Mouse (Mus musculus): ENCODE data around the gene Ankrd28. TPM values are rescaled to one million over a fixed set of nuclear protein-coding genes. Genes with fewer than 3 reads are reported as not detected.
A peak's percentile ranks its signal among the peaks of the same experiment; 100 is the strongest.

The Ankrd28 gene
- polyA plus RNA-seq, 1 experiment from 2014 or later, result 9.4 TPM

- no peak overlapping the region for H3K9ac ChIP-seq (ENCODE audit: low read depth, low read length)
- H3K36me3 ChIP-seq (ENCODE audit: control insufficient read depth, insufficient read depth, low read length), result no peaks in the 10 kb centered on the region
- ATAC-seq, result no peak
- H3K9me3 ChIP-seq (replicated peaks; ENCODE audit: control insufficient read depth, low read length, poor library complexity, severe bottlenecking), result no peaks in the 10 kb centered on the region
- WGBS, result 85% methylated on average over 5 of the region's 5 CpGs
- peaks cover 4% of the 10 kb centered on the region; the same call in 1 of the 2 replicates for H3K4me1 ChIP-seq (ENCODE audit: control insufficient read depth, insufficient read depth, low read length)
- no peaks in the 10 kb centered on the region for H3K27me3 ChIP-seq (ENCODE audit: control insufficient read depth, insufficient read depth, low read depth, low read length)
- no peak overlapping the region for H3K4me3 ChIP-seq (ENCODE audit: low read depth, low read length)
- no peak overlapping the region for H3K27ac ChIP-seq (ENCODE audit: low read length)
- no peak overlapping the region for H3K4me2 ChIP-seq (ENCODE audit: low read length)
Observed at GRCm38 (mm10) chr14:31856007-31856406, 25.6 kb upstream of the Ankrd28 start.

- Histone ChIP-seq H3K9me3 (replicated peaks; ENCODE audit: control insufficient read depth, low read length, poor library complexity, severe bottlenecking) (no peaks in the 10 kb centered on the region), H3K4me3 (ENCODE audit: low read depth, low read length) (no peak overlapping the region), H3K4me1 (ENCODE audit: control insufficient read depth, insufficient read depth, low read length) (peaks cover 4% of the 10 kb centered on the region; the same call in 1 of the 2 replicates), H3K27me3 (ENCODE audit: control insufficient read depth, insufficient read depth, low read depth, low read length) (no peaks in the 10 kb centered on the region), H3K27ac (ENCODE audit: low read length) (no peak overlapping the region), H3K36me3 (ENCODE audit: control insufficient read depth, insufficient read depth, low read length) (no peaks in the 10 kb centered on the region), H3K4me2 (ENCODE audit: low read length) (no peak overlapping the region), H3K9ac (ENCODE audit: low read depth, low read length) (no peak overlapping the region)
- WGBS, result 65% methylated on average over 4 of the region's 4 CpGs
- no peak for ATAC-seq
Observed at GRCm38 (mm10) chr14:31854667-31855066, 24.2 kb upstream of the Ankrd28 start.

- no peak overlapping the region for H3K4me2 ChIP-seq (ENCODE audit: low read length)
Observed at GRCm38 (mm10) chr14:31843571-31843970, 13.1 kb upstream of the Ankrd28 start.

GRCm38 (mm10) chr14:31832022-31832421 is 1.6 kb upstream of the Ankrd28 start:
- WGBS, result 42% methylated on average over 4 of the region's 4 CpGs
- no peaks in the 10 kb centered on the region for H3K36me3 ChIP-seq (ENCODE audit: control insufficient read depth, insufficient read depth, low read length)
- H3K9me3 ChIP-seq (replicated peaks; ENCODE audit: control insufficient read depth, low read length, poor library complexity, severe bottlenecking), result peaks cover 8% of the 10 kb centered on the region; the same call in 1 of the 2 replicates
- no peaks in the 10 kb centered on the region for H3K27me3 ChIP-seq (ENCODE audit: control insufficient read depth, insufficient read depth, low read depth, low read length)
- H3K4me3 ChIP-seq (ENCODE audit: low read depth, low read length), result peak overlapping the region; percentile 90
- peak overlapping the region; percentile 69 for H3K27ac ChIP-seq (ENCODE audit: low read length)
- no peak for ATAC-seq
- peaks cover 14% of the 10 kb centered on the region for H3K4me1 ChIP-seq (ENCODE audit: control insufficient read depth, insufficient read depth, low read length)
- peak overlapping the region; percentile 56 for H3K4me2 ChIP-seq (ENCODE audit: low read length)
- H3K9ac ChIP-seq (ENCODE audit: low read depth, low read length), result peak overlapping the region; percentile 38; the same call in 1 of the 2 replicates

More at GRCm38 (mm10) chr14:31843571-31843970, 13.1 kb upstream of the Ankrd28 start:
- ATAC-seq, result no peak
- no peaks in the 10 kb centered on the region for H3K4me1 ChIP-seq (ENCODE audit: control insufficient read depth, insufficient read depth, low read length)
- H3K27ac ChIP-seq (ENCODE audit: low read length), result no peak overlapping the region
- H3K9ac ChIP-seq (ENCODE audit: low read depth, low read length), result no peak overlapping the region
- WGBS, result 88% methylated on average over 4 of the region's 4 CpGs
- no peaks in the 10 kb centered on the region; the same call in 1 of the 2 replicates for H3K9me3 ChIP-seq (replicated peaks; ENCODE audit: control insufficient read depth, low read length, poor library complexity, severe bottlenecking)
- H3K36me3 ChIP-seq (ENCODE audit: control insufficient read depth, insufficient read depth, low read length), result no peaks in the 10 kb centered on the region
- H3K4me3 ChIP-seq (ENCODE audit: low read depth, low read length), result no peak overlapping the region
- H3K27me3 ChIP-seq (ENCODE audit: control insufficient read depth, insufficient read depth, low read depth, low read length), result no peaks in the 10 kb centered on the region

GRCm38 (mm10) chr14:31831370-31831712 is 890 bp upstream of the Ankrd28 start:
- Histone ChIP-seq H3K36me3 (ENCODE audit: control insufficient read depth, insufficient read depth, low read length) (no peaks in the 10 kb centered on the region), H3K4me3 (ENCODE audit: low read depth, low read length) (peak overlapping the region; percentile 90), H3K9ac (ENCODE audit: low read depth, low read length) (peak overlapping the region; percentile 63), H3K4me1 (ENCODE audit: control insufficient read depth, insufficient read depth, low read length) (peaks cover 14% of the 10 kb centered on the region), H3K27me3 (ENCODE audit: control insufficient read depth, insufficient read depth, low read depth, low read length) (no peaks in the 10 kb centered on the region), H3K9me3 (replicated peaks; ENCODE audit: control insufficient read depth, low read length, poor library complexity, severe bottlenecking) (peaks cover 1% of the 10 kb centered on the region; the same call in 1 of the 2 replicates), H3K4me2 (ENCODE audit: low read length) (peak overlapping the region; percentile 56), H3K27ac (ENCODE audit: low read length) (peak overlapping the region; percentile 92)
- peak; percentile 62 for ATAC-seq
- 3% methylated on average over 7 of the region's 7 CpGs for WGBS

GRCm38 (mm10) chr14:31829761-31830562 is 489 bp downstream of the Ankrd28 start:
- no peaks in the 10 kb centered on the region for H3K9me3 ChIP-seq (replicated peaks; ENCODE audit: control insufficient read depth, low read length, poor library complexity, severe bottlenecking)
- H3K4me1 ChIP-seq (ENCODE audit: control insufficient read depth, insufficient read depth, low read length), result peaks cover 14% of the 10 kb centered on the region
- ATAC-seq, result no peak; the same call in none of the 2 replicates
- H3K4me3 ChIP-seq (ENCODE audit: low read depth, low read length), result peak overlapping the region; percentile 90
- WGBS, result under 1% methylated on average over 76 of the region's 97 CpGs
- H3K4me2 ChIP-seq (ENCODE audit: low read length), result peak overlapping the region; percentile 79
- peak overlapping the region; percentile 92 for H3K27ac ChIP-seq (ENCODE audit: low read length)
- no peaks in the 10 kb centered on the region for H3K27me3 ChIP-seq (ENCODE audit: control insufficient read depth, insufficient read depth, low read depth, low read length)
- H3K36me3 ChIP-seq (ENCODE audit: control insufficient read depth, insufficient read depth, low read length), result no peaks in the 10 kb centered on the region
- peak overlapping the region; percentile 86 for H3K9ac ChIP-seq (ENCODE audit: low read depth, low read length)

GRCm38 (mm10) chr14:31827221-31827620 is 3.2 kb downstream of the Ankrd28 start:
- Histone ChIP-seq H3K4me1 (ENCODE audit: control insufficient read depth, insufficient read depth, low read length) (peaks cover 16% of the 10 kb centered on the region), H3K9ac (ENCODE audit: low read depth, low read length) (no peak overlapping the region), H3K4me2 (ENCODE audit: low read length) (no peak overlapping the region), H3K27ac (ENCODE audit: low read length) (no peak overlapping the region), H3K9me3 (replicated peaks; ENCODE audit: control insufficient read depth, low read length, poor library complexity, severe bottlenecking) (no peaks in the 10 kb centered on the region), H3K27me3 (ENCODE audit: control insufficient read depth, insufficient read depth, low read depth, low read length) (no peaks in the 10 kb centered on the region), H3K36me3 (ENCODE audit: control insufficient read depth, insufficient read depth, low read length) (no peaks in the 10 kb centered on the region), H3K4me3 (ENCODE audit: low read depth, low read length) (no peak overlapping the region)
- ATAC-seq, result no peak

GRCm38 (mm10) chr14:31809942-31810341 is 20.5 kb downstream of the Ankrd28 start:
- ATAC-seq, result no peak
- H3K4me2 ChIP-seq (ENCODE audit: low read length), result no peak overlapping the region
- H3K9me3 ChIP-seq (replicated peaks; ENCODE audit: control insufficient read depth, low read length, poor library complexity, severe bottlenecking), result no peaks in the 10 kb centered on the region
- no peak overlapping the region for H3K4me3 ChIP-seq (ENCODE audit: low read depth, low read length)
- H3K4me1 ChIP-seq (ENCODE audit: control insufficient read depth, insufficient read depth, low read length), result no peaks in the 10 kb centered on the region
- no peaks in the 10 kb centered on the region for H3K36me3 ChIP-seq (ENCODE audit: control insufficient read depth, insufficient read depth, low read length)
- 95% methylated on average over 5 of the region's 5 CpGs for WGBS
- H3K27me3 ChIP-seq (ENCODE audit: control insufficient read depth, insufficient read depth, low read depth, low read length), result no peaks in the 10 kb centered on the region
- H3K9ac ChIP-seq (ENCODE audit: low read depth, low read length), result no peak overlapping the region
- no peak overlapping the region for H3K27ac ChIP-seq (ENCODE audit: low read length)

GRCm38 (mm10) chr14:31803791-31804190 is 26.7 kb downstream of the Ankrd28 start:
- Histone ChIP-seq H3K4me3 (ENCODE audit: low read depth, low read length) (no peak overlapping the region), H3K27me3 (ENCODE audit: control insufficient read depth, insufficient read depth, low read depth, low read length) (no peaks in the 10 kb centered on the region), H3K9ac (ENCODE audit: low read depth, low read length) (no peak overlapping the region), H3K4me2 (ENCODE audit: low read length) (no peak overlapping the region), H3K27ac (ENCODE audit: low read length) (no peak overlapping the region), H3K9me3 (replicated peaks; ENCODE audit: control insufficient read depth, low read length, poor library complexity, severe bottlenecking) (no peaks in the 10 kb centered on the region), H3K36me3 (ENCODE audit: control insufficient read depth, insufficient read depth, low read length) (no peaks in the 10 kb centered on the region), H3K4me1 (ENCODE audit: control insufficient read depth, insufficient read depth, low read length) (no peaks in the 10 kb centered on the region)
- WGBS, result 12% methylated on average over 2 of the region's 2 CpGs
- ATAC-seq, result no peak
